Mouse (Mus musculus): Measurements from ENCODE around the gene Casp7. TPM values are rescaled to one million over a fixed set of nuclear protein-coding genes. Genes with fewer than 3 reads are reported as not detected.

Casp7 gene
- total and polyA plus RNA-seq, 2 experiments from 2014 or later = 23.7 to 28.8 TPM

GRCm38 (mm10) chr19:56393311-56393866 lies 3.5 kb upstream of the Casp7 start:
- DNase-seq (no peak), ATAC-seq (no peak)
- no peak for TF ChIP-seq CTCF (IDR thresholded peaks at IDR 0.05; ENCODE audit: low read depth)
- Histone ChIP-seq H3K27me3 (ENCODE audit: insufficient read depth, low read length) (peaks cover 4% of the 10 kb centered on the region; the same call in 1 of the 2 replicates), H3K36me3 (ENCODE audit: insufficient read depth) (no peaks in the 10 kb centered on the region), H3K4me3 (ENCODE audit: low read depth, low read length) (no peak overlapping the region), H3K4me2 (ENCODE audit: low read depth) (no peak overlapping the region), H3K27ac (ENCODE audit: low read depth, low read length) (no peak overlapping the region), H3K4me1 (ENCODE audit: insufficient read depth) (no peaks in the 10 kb centered on the region), H3K9me3 (ENCODE audit: low read length) (no peaks in the 10 kb centered on the region), H3K9ac (no peak overlapping the region)
- 83% methylated on average over 9 of the region's 9 CpGs for WGBS

DNA sequence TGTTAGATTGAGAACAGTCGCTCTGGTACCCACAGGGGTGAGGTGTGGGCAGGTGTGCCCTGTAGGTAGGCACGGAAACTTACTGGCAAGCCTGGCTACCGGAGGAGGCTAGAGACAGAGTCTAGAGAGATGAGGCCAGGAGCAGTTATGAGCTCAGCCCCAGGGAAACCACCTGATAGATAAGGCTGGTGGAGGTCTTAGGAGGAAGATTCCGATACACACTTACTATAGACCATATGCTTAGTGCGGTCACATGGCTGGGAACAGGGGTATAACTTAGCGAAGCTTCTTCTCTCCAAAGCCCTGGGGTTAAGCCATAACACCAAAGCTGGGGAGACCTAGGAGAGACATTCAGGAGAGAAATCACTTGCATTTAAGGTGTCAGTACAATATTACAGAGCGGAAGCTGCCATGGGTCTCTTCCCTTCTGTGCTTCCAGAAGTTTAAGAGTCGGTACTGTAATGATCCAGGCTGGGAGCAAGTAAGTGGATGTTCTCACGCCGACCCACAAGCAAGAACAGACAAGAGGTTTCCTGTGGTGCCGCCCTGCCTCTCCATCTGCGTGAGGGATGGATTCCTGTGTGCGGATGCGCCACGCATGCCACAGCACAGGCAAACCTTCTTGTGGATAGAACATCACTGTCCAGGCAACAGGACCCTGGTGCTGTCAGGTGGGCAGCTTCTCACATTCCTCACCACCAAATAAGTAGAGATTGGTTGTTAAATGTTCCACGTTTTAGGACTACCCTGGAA lies 1.6 kb upstream of the Casp7 start:
- Histone ChIP-seq H3K9me3 (ENCODE audit: low read length) (no peaks in the 10 kb centered on the region), H3K36me3 (ENCODE audit: insufficient read depth) (no peaks in the 10 kb centered on the region), H3K27ac (ENCODE audit: low read depth, low read length) (no peak overlapping the region), H3K4me2 (ENCODE audit: low read depth) (no peak overlapping the region), H3K9ac (no peak overlapping the region), H3K27me3 (ENCODE audit: insufficient read depth, low read length) (peaks cover 4% of the 10 kb centered on the region; the same call in 1 of the 2 replicates), H3K4me3 (ENCODE audit: low read depth, low read length) (no peak overlapping the region), H3K4me1 (ENCODE audit: insufficient read depth) (no peaks in the 10 kb centered on the region)
- WGBS = 92% methylated on average over 16 of the region's 16 CpGs
- DNase-seq (no peak), ATAC-seq (no peak)
- no peak for TF ChIP-seq CTCF (IDR thresholded peaks at IDR 0.05; ENCODE audit: low read depth)

- H3K9ac ChIP-seq = peak overlapping the region; percentile 71
These were observed 702 bp upstream of the Casp7 start for GRCm38 (mm10) chr19:56396227-56396626.

DNA sequence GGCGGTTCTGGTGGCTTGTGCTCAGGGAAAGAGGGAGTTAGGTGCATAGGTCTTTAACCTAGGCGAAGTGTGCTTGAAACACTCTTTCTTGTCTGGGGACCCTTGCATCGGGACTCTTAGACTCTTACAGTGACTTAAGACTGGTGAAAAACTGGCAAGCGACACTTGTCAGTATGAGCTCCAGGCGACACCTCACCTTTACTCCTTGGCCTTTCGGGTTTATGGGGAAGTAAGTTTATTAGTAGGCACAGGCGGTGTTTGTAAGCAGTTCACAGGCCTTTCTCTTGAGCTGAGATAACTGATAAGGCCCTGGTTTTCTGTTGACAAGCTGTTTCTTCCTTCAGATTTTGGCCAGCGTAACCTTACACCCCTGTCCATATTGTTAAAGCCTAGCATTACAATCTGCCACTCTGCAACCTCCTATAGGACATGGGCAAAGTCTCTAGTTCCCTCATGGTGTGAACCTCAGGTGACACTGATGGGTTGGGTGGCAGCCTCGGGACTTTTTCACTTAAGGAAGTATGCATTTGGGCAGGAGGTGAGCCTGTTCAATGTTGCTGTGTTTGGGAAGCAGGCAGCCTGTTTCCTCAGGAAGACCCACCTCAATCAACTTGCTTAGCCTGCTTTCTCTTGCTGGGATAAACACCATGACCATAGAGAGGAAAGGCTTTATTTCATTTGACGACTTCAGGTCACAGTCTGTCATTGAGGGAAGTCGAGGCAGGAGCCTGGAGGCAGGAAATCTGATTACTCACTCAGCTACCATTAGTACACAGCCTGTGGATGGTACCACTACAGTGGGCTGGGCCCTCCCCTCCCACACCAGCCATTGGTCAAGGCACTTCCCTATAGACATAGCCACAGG lies 966 bp downstream of the Casp7 start:
- H3K4me2 ChIP-seq (ENCODE audit: low read depth) = peak overlapping the region; percentile 84
- no peak overlapping the region for H3K27ac ChIP-seq (ENCODE audit: low read depth, low read length)
- H3K4me3 ChIP-seq (ENCODE audit: low read depth, low read length) = peak overlapping the region; percentile 63
- WGBS = 68% methylated on average over 11 of the region's 11 CpGs
- no peak for TF ChIP-seq CTCF (IDR thresholded peaks at IDR 0.05; ENCODE audit: low read depth)
- ATAC-seq = no peak
- no peaks in the 10 kb centered on the region for H3K9me3 ChIP-seq (ENCODE audit: low read length)
- H3K27me3 ChIP-seq (ENCODE audit: insufficient read depth, low read length) = peaks cover 4% of the 10 kb centered on the region; the same call in 1 of the 2 replicates
- H3K9ac ChIP-seq = peak overlapping the region; percentile 71
- no peaks in the 10 kb centered on the region for H3K36me3 ChIP-seq (ENCODE audit: insufficient read depth)
- no peak for DNase-seq
- no peaks in the 10 kb centered on the region for H3K4me1 ChIP-seq (ENCODE audit: insufficient read depth)

More at GRCm38 (mm10) chr19:56396227-56396626, 702 bp upstream of the Casp7 start:
- WGBS = 41% methylated on average over 12 of the region's 12 CpGs
- no peaks in the 10 kb centered on the region for H3K9me3 ChIP-seq (ENCODE audit: low read length)
- no peaks in the 10 kb centered on the region for H3K36me3 ChIP-seq (ENCODE audit: insufficient read depth)
- DNase-seq = peak; percentile 23
- TF ChIP-seq CTCF (IDR thresholded peaks at IDR 0.05; ENCODE audit: low read depth) = no peak
- H3K27me3 ChIP-seq (ENCODE audit: insufficient read depth, low read length) = peaks cover 4% of the 10 kb centered on the region; the same call in 1 of the 2 replicates
- ATAC-seq = no peak
- H3K27ac ChIP-seq (ENCODE audit: low read depth, low read length) = no peak overlapping the region
- peak overlapping the region; percentile 63 for H3K4me3 ChIP-seq (ENCODE audit: low read depth, low read length)
- H3K4me2 ChIP-seq (ENCODE audit: low read depth) = peak overlapping the region; percentile 84
- no peaks in the 10 kb centered on the region for H3K4me1 ChIP-seq (ENCODE audit: insufficient read depth)

DNA sequence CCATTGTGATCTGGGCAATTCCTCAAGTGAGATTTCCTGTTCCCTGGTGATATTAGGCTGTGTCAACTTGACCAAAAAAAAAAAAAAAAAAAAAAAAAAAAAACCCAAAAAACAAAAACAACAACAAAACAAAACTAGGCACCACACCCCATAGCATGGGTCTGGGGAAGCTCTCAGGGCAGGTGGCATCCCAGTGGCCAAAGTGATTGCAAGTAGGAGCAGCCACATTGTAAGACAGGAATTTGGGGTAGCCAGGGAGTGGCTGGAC lies 1.5 kb downstream of the Casp7 start:
- Histone ChIP-seq H3K9ac (no peak overlapping the region), H3K4me3 (ENCODE audit: low read depth, low read length) (no peak overlapping the region), H3K4me2 (ENCODE audit: low read depth) (no peak overlapping the region), H3K36me3 (ENCODE audit: insufficient read depth) (no peaks in the 10 kb centered on the region), H3K27ac (ENCODE audit: low read depth, low read length) (no peak overlapping the region), H3K9me3 (ENCODE audit: low read length) (no peaks in the 10 kb centered on the region), H3K4me1 (ENCODE audit: insufficient read depth) (no peaks in the 10 kb centered on the region), H3K27me3 (ENCODE audit: insufficient read depth, low read length) (peaks cover 4% of the 10 kb centered on the region; the same call in 1 of the 2 replicates)
- ATAC-seq (no peak), DNase-seq (no peak)
- TF ChIP-seq CTCF (IDR thresholded peaks at IDR 0.05; ENCODE audit: low read depth) = no peak

GRCm38 (mm10) chr19:56400200-56400599 lies 3.3 kb downstream of the Casp7 start:
- no peaks in the 10 kb centered on the region for H3K4me1 ChIP-seq (ENCODE audit: insufficient read depth)
- no peak overlapping the region for H3K27ac ChIP-seq (ENCODE audit: low read depth, low read length)
- no peak overlapping the region for H3K4me2 ChIP-seq (ENCODE audit: low read depth)
- TF ChIP-seq CTCF (IDR thresholded peaks at IDR 0.05; ENCODE audit: low read depth) = no peak
- ATAC-seq (no peak), DNase-seq (no peak)
- H3K9ac ChIP-seq = no peak overlapping the region
- 55% methylated on average over 14 of the region's 14 CpGs for WGBS
- H3K36me3 ChIP-seq (ENCODE audit: insufficient read depth) = 0 out of 2 replicates have a peak, but pooled peaks cover 4% of the 10 kb centered on the region
- no peaks in the 10 kb centered on the region for H3K9me3 ChIP-seq (ENCODE audit: low read length)
- H3K4me3 ChIP-seq (ENCODE audit: low read depth, low read length) = no peak overlapping the region
- peaks cover 4% of the 10 kb centered on the region; the same call in 1 of the 2 replicates for H3K27me3 ChIP-seq (ENCODE audit: insufficient read depth, low read length)

All from forebrain, postnatal 0 days (tissue).